Mouse (Mus musculus) 416B (cell line): ENCODE measurements at regions not wholly inside any gene's neighbourhood (a gene's known extent, or its start where the extent isn't known, plus 50 kb on each side); places are given as distances from the start of the nearest gene placed in this dataset.

Source experiments
- DNase-seq: peaks from one replicate; pipeline ENCODE4 v3.0.0; 2011; ENCODE audit warnings: low read depth

- no peak for DNase-seq
These were observed 370.5 kb downstream of the Cdh11 start for GRCm38 (mm10) chr8:102414931-102415330.

GRCm38 (mm10) chr8:102413446-102413845, 372.0 kb downstream of the Cdh11 start:
- no peak for DNase-seq

GRCm38 (mm10) chr8:102387591-102387990, 397.9 kb downstream of the Cdh11 start:
- DNase-seq = no peak

- no peak for DNase-seq
These were observed 440.1 kb downstream of the Cdh11 start for GRCm38 (mm10) chr8:102345392-102345791.

- no peak for DNase-seq
These were observed 452.9 kb downstream of the Cdh11 start for GRCm38 (mm10) chr8:102332511-102332910.

- DNase-seq = no peak
These were observed 454.3 kb downstream of the Cdh11 start for GRCm38 (mm10) chr8:102331151-102331550.

GRCm38 (mm10) chr8:102329955-102330354, 455.5 kb downstream of the Cdh11 start:
- DNase-seq = no peak
